Comparison of ENCODE assay signal across 8 mouse cellular contexts in genomic region chr4:152296874-152297861, GRCm38 (mm10). TPM values are rescaled to one million over a fixed set of nuclear protein-coding genes. Genes with fewer than 3 reads are reported as not detected.
A peak's percentile ranks its signal among the peaks of the same experiment; 100 is the strongest.
DNase-seq lines count a peak whose midpoint lies in the region; ATAC-seq and TF ChIP-seq lines count a peak whose summit lies in the region.

Gene Icmt, plus strand, starts transcription at chr4:152297227.

- H3K36me3 ChIP-seq in C2C12 (ENCODE audit: control insufficient read depth, insufficient read depth) (peaks cover 29% of the 10 kb centered on the region), myocyte (ENCODE audit: control insufficient read depth, insufficient read depth) (no peaks in the 10 kb centered on the region)
- peaks cover 30% of the 10 kb centered on the region for H3K36me3 ChIP-seq in erythroblast, embryonic 14.5 days (ENCODE audit: control insufficient read depth)
- peaks cover 9% of the 10 kb centered on the region; the same call in 1 of the 2 replicates for H3K36me3 ChIP-seq in heart, embryonic 11.5 days (ENCODE audit: control insufficient read depth, insufficient read depth, low read length)
- peaks cover 14% of the 10 kb centered on the region for H3K36me3 ChIP-seq in kidney, embryonic 16.5 days (ENCODE audit: insufficient read depth, low read length)
- H3K36me3 ChIP-seq in liver, adult 2 months (ENCODE audit: control insufficient read depth, insufficient read depth, low read length), result peaks cover 6% of the 10 kb centered on the region; the same call in 1 of the 2 replicates
- no peaks in the 10 kb centered on the region; the same call in 1 of the 2 replicates for H3K36me3 ChIP-seq in splenic B cell, adult 2 months (ENCODE audit: control insufficient read depth, insufficient read depth, low read length, poor library complexity, severe bottlenecking)

- ATAC-seq in heart, embryonic 11.5 days (replicated peaks; ENCODE audit: insufficient number of reproducible peaks, low FRiP score, low TSS enrichment), result peak; percentile 93
- peak; percentile 95 for ATAC-seq in kidney, embryonic 16.5 days (ENCODE audit: low FRiP score, low TSS enrichment)

- DNase-seq in brain, embryonic 14.5 days (ENCODE audit: low read depth), result peak; percentile 99
- peak; percentile 84 for DNase-seq in liver, adult 2 months (ENCODE audit: extremely low read depth, low read depth, low spot score)
- DNase-seq in splenic B cell, adult 2 months (ENCODE audit: low read depth, low spot score), result peak; percentile 100

- peaks cover 14% of the 10 kb centered on the region for H3K27me3 ChIP-seq in C2C12 (ENCODE audit: control insufficient read depth, insufficient read depth, insufficient read length)
- H3K27me3 ChIP-seq in erythroblast, embryonic 14.5 days (ENCODE audit: control insufficient read depth), result peaks cover 21% of the 10 kb centered on the region
- H3K27me3 ChIP-seq in heart, embryonic 11.5 days (ENCODE audit: control insufficient read depth, insufficient read depth, low read length), result peaks cover 18% of the 10 kb centered on the region
- peaks cover 16% of the 10 kb centered on the region for H3K27me3 ChIP-seq in kidney, embryonic 16.5 days (ENCODE audit: insufficient read depth, low read length)
- no peaks in the 10 kb centered on the region for H3K27me3 ChIP-seq in liver, adult 2 months (ENCODE audit: control insufficient read depth, insufficient read depth, low read length)
- peaks cover 15% of the 10 kb centered on the region for H3K27me3 ChIP-seq in myocyte (ENCODE audit: control insufficient read depth, insufficient read depth, insufficient read length)
- H3K27me3 ChIP-seq in splenic B cell, adult 2 months (ENCODE audit: control insufficient read depth, insufficient read depth, low read length, poor library complexity, severe bottlenecking), result no peaks in the 10 kb centered on the region

- peaks cover 26% of the 10 kb centered on the region for H3K79me2 ChIP-seq in C2C12 (ENCODE audit: control insufficient read depth, insufficient read depth)
- peaks cover 8% of the 10 kb centered on the region for H3K79me2 ChIP-seq in liver, adult 2 months (ENCODE audit: control insufficient read depth, insufficient read depth, low read length)
- peaks cover 10% of the 10 kb centered on the region for H3K79me2 ChIP-seq in myocyte (ENCODE audit: control insufficient read depth, insufficient read depth)

- peak within 1 kb of the TSS; percentile 91 for H3K4me2 ChIP-seq in heart, embryonic 11.5 days
- peak within 1 kb of the TSS; percentile 79 for H3K4me2 ChIP-seq in kidney, embryonic 16.5 days (replicated peaks; ENCODE audit: low read depth, low read length)
- peak within 1 kb of the TSS; percentile 98 for H3K4me2 ChIP-seq in myocyte (ENCODE audit: low read depth)

- no peak for TF ChIP-seq CTCF in C2C12 (IDR thresholded peaks at IDR 0.05; ENCODE audit: control insufficient read depth, insufficient read depth, insufficient read length)
- no peak for TF ChIP-seq CTCF in brain, embryonic 14.5 days (IDR thresholded peaks at IDR 0.05; ENCODE audit: borderline replicate concordance, extremely low read depth, insufficient read depth, insufficient read length)
- 0 out of 2 replicates have a peak, but pooled peaks have one; percentile 6 for TF ChIP-seq CTCF in liver, adult 2 months (IDR thresholded peaks at IDR 0.05; ENCODE audit: low read depth, low read length)

- peak within 1 kb of the TSS; percentile 79 for H3K27ac ChIP-seq in heart, embryonic 11.5 days (ENCODE audit: low read depth, low read length)
- H3K27ac ChIP-seq in kidney, embryonic 16.5 days (ENCODE audit: low read length), result peak within 1 kb of the TSS; percentile 86
- peak within 1 kb of the TSS; percentile 62 for H3K27ac ChIP-seq in liver, adult 2 months (replicated peaks; ENCODE audit: insufficient read depth, low read depth, low read length)

- H3K4me3 ChIP-seq in C2C12 (ENCODE audit: insufficient read depth, poor library complexity, severe bottlenecking) (peak within 1 kb of the TSS; percentile 80), myocyte (peak within 1 kb of the TSS; percentile 45)
- H3K4me3 ChIP-seq in erythroblast, embryonic 14.5 days (replicated peaks), result peak within 1 kb of the TSS; percentile 84
- peak within 1 kb of the TSS; percentile 98 for H3K4me3 ChIP-seq in heart, embryonic 11.5 days (ENCODE audit: low read depth, low read length)
- H3K4me3 ChIP-seq in kidney, embryonic 16.5 days (ENCODE audit: low read length), result peak within 1 kb of the TSS; percentile 76
- H3K4me3 ChIP-seq in liver, adult 2 months (ENCODE audit: insufficient read depth, low read depth, low read length), result peak within 1 kb of the TSS; percentile 85

- no peaks in the 10 kb centered on the region for H3K9me3 ChIP-seq in erythroblast, embryonic 14.5 days (ENCODE audit: control insufficient read depth, low read length)
- H3K9me3 ChIP-seq in heart, embryonic 11.5 days (replicated peaks; ENCODE audit: control insufficient read depth, low read length), result no peaks in the 10 kb centered on the region
- no peaks in the 10 kb centered on the region for H3K9me3 ChIP-seq in kidney, embryonic 16.5 days (ENCODE audit: low read length)

- H3K79me3 ChIP-seq in C2C12 (ENCODE audit: low read depth), result peaks cover 13% of the 10 kb centered on the region

- H3K9ac ChIP-seq in heart, embryonic 11.5 days (ENCODE audit: low read depth, low read length), result peak within 1 kb of the TSS; percentile 97
- H3K9ac ChIP-seq in kidney, embryonic 16.5 days (replicated peaks; ENCODE audit: low read length), result peak within 1 kb of the TSS; percentile 91
- H3K9ac ChIP-seq in liver, adult 2 months (ENCODE audit: low read depth, low read length), result peak within 1 kb of the TSS; percentile 95

- peak; percentile 89 for TF ChIP-seq POLR2A in brain, embryonic 14.5 days (IDR thresholded peaks at IDR 0.05; ENCODE audit: borderline replicate concordance, extremely low read depth, insufficient read depth, insufficient read length, poor library complexity, severe bottlenecking)
- peak; percentile 61 for TF ChIP-seq POLR2A in liver, adult 2 months (IDR thresholded peaks at IDR 0.05; ENCODE audit: extremely low read depth, insufficient read depth, low read length)
- peak; percentile 77 for TF ChIP-seq POLR2A in myocyte (IDR thresholded peaks at IDR 0.05; ENCODE audit: insufficient read length, low read depth)

- peak within 1 kb of the TSS; percentile 93 for H3ac ChIP-seq in C2C12 (ENCODE audit: control insufficient read depth, insufficient read length, low read depth)
- peak within 1 kb of the TSS; percentile 81 for H3ac ChIP-seq in myocyte (ENCODE audit: control insufficient read depth, insufficient read length)

- WGBS in heart, embryonic 11.5 days (ENCODE audit: insufficient replicate concordance), result under 1% methylated on average over 109 of the region's 119 CpGs
- WGBS in kidney, embryonic 16.5 days, result under 1% methylated on average over 117 of the region's 119 CpGs
- under 1% methylated on average over 117 of the region's 119 CpGs for WGBS in liver, adult 2 months

- peaks cover 40% of the 10 kb centered on the region for H3K4me1 ChIP-seq in erythroblast, embryonic 14.5 days (ENCODE audit: control insufficient read depth)
- H3K4me1 ChIP-seq in heart, embryonic 11.5 days (ENCODE audit: control insufficient read depth, insufficient read depth, low read length), result peaks cover 16% of the 10 kb centered on the region
- peaks cover 31% of the 10 kb centered on the region for H3K4me1 ChIP-seq in kidney, embryonic 16.5 days (ENCODE audit: insufficient read depth, low read length)
- H3K4me1 ChIP-seq in liver, adult 2 months (ENCODE audit: control insufficient read depth, insufficient read depth, low read length), result peaks cover 8% of the 10 kb centered on the region

TF ChIP-seq in C2C12, 6 proteins besides CTCF, POLR2A, EP300 and RAD21:
- TF ChIP-seq MYOD1 (IDR thresholded peaks at IDR 0.05; ENCODE audit: control insufficient read depth, insufficient read length, low read depth), result no peak
- TF ChIP-seq MAX (IDR thresholded peaks at IDR 0.05), result no peak
- no peak for TF ChIP-seq FOSL1 (IDR thresholded peaks at IDR 0.05; ENCODE audit: insufficient read depth, low read length, poor library complexity, severe bottlenecking)
- TF ChIP-seq CEBPB (IDR thresholded peaks at IDR 0.05; ENCODE audit: low read depth), result no peak
- no peak for TF ChIP-seq MYOG (IDR thresholded peaks at IDR 0.05; ENCODE audit: control insufficient read depth, extremely low read depth, insufficient read length)
- TF ChIP-seq USF1 (IDR thresholded peaks at IDR 0.05; ENCODE audit: low read depth), result no peak

TF ChIP-seq in myocyte, 11 proteins besides CTCF, POLR2A, EP300 and RAD21:
- TF ChIP-seq POLR2AphosphoS2 (IDR thresholded peaks at IDR 0.05; ENCODE audit: insufficient read length, low read depth) (peak; percentile 75), TCF12 (IDR thresholded peaks at IDR 0.05; ENCODE audit: insufficient read depth, poor library complexity, severe bottlenecking) (no peak), MAX (IDR thresholded peaks at IDR 0.05; ENCODE audit: low read depth) (no peak), TCF3 (IDR thresholded peaks at IDR 0.05; ENCODE audit: insufficient read length, low read depth) (no peak), MYOG (IDR thresholded peaks at IDR 0.05; ENCODE audit: control insufficient read depth in 1 of 3, insufficient read depth in 1 of 3, insufficient read length in 2 of 3, low read depth in 2 of 3) (peak in 1 of 3 experiments; percentile 45), MYOD1 (IDR thresholded peaks at IDR 0.05; ENCODE audit: control insufficient read depth in 1 of 3, insufficient read length in 2 of 3, low read depth in 2 of 3) (peak in 1 of 3 experiments; percentile 21)

RNA-seq across cellular contexts. Expression of gene Icmt, which starts in this region (rescaled TPM):
- polyA plus RNA-seq in C2C12 (2012; fragmentation: generic; extraction: Trizol) (34.1 TPM), myocyte (2012; fragmentation: generic; extraction: Trizol) (30.8 TPM)
- 20.9 and 23.0 TPM in 2 replicates for polyA plus RNA-seq in brain, embryonic 14.5 days (2012; rRNA removed)
- 1.6 and 2.6 TPM in 2 replicates for polyA plus RNA-seq in erythroblast, embryonic 14.5 days (2012)
- 15.9 and 22.6 TPM in 2 replicates for polyA plus RNA-seq in heart, embryonic 11.5 days (2014; fragmentation: Nextera tagmentation; extraction: Ambion mirVana)
- 32.0 and 32.6 TPM in 2 replicates for polyA plus RNA-seq in kidney, embryonic 16.5 days (2015; fragmentation: Nextera tagmentation; extraction: Ambion mirVana)
- total RNA-seq in liver, adult 2 months (2014; rRNA removed), result 13.2 and 14.9 TPM in 2 replicates
- polyA plus RNA-seq in liver, adult 2 months (2012; rRNA removed), result 16.5 and 17.6 TPM in 2 replicates

Comparison
In these comparisons a context has a peak if more than half of its experiments do, and no peak if none do; other contexts are left out.
1. Peak in every context shown above with its lines: DNase-seq, ATAC-seq, H3K4me3 ChIP-seq and H3K27ac ChIP-seq.
2. H3K4me3 ChIP-seq: peak in every context shown above with its lines; median percentile 98 in heart, embryonic 11.5 days; 85 in liver, adult 2 months; 84 in erythroblast, embryonic 14.5 days; 80 in C2C12; 76 in kidney, embryonic 16.5 days; 45 in myocyte.